Mouse (Mus musculus): ENCODE measurements at regions not wholly inside any gene's neighbourhood (a gene's known extent, or its start where the extent isn't known, plus 50 kb on each side); places are given as distances from the start of the nearest gene placed in this dataset.
"Not testable (repeated sequence)": the region's sequence is repeated elsewhere in the genome, so short reads cannot be mapped to it uniquely, and the experiment has no call there.

DNA sequence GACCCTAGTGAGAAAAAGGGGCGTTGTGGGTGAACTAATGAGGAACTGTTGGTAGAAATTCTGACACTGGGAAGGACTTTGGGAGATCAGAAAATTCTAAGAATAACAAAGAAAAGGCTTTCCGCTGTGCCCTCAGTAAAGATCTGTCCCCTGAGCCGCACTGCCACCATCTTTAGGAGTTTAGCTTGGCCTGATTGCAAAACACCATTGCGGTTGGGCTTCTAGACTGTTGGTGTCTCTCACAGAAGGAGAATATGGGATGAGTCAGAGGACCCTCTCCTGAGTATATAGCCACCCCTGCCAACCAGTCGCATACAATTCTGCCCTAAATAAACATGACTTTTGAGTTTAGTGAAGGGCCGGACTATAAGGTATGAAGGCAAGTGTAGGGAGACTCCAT lies 147.5 kb upstream of the Nrip1 start:
- no peak for DNase-seq (ENCODE audit: low spot score)

DNA sequence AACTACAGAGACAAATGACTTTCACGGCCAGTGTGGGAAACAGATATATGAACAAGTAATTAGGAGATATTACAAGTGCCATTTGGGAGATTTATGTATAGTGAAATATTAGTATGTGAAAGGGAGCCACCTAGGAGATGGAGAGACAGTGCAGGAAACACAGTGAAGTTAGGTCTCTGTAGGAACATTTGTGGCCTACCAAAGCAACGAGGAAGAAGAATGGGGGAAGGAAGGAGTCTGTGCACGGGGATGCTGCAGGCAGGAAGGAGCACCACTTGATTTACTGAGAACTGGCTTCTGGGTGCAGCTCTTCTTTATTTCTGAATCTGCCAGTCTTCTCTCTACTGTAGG lies 147.0 kb upstream of the Nrip1 start:
- DNase-seq (ENCODE audit: low spot score), result no peak

DNA sequence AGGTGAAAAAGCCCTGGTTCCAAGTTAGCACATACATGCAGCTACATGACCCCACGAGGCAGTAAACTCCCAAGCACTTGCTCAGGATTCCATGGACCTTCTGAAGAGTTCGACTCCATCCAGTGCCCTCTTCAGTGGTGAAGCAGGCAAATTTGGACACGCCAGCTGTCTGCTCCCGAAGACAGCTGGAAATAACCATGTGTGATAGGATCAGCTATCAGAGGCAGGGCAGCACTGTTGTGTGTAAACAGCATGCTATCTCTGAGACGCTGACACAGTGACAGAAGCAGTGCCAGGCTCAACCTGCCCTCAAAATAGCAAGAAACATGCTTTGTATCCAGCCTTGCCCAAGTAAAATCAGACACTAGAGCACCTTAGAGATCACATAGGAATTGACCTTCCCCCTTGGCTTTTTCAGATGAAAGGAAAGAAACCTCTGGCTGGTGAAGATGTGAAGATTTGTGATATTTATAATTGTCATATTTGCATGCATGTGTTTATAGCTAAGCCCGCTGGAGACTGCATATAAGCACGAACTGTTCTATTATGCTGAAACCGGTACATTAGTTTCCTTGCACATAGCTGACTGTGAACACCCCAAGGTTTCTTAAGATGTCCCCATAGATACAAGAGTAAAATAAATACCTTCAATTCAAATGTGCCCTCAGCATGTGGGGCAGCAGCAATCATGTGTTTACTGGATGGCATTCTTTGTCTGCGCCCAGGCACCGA lies 146.4 kb upstream of the Nrip1 start:
- DNase-seq (ENCODE audit: low spot score), result no peak

DNA sequence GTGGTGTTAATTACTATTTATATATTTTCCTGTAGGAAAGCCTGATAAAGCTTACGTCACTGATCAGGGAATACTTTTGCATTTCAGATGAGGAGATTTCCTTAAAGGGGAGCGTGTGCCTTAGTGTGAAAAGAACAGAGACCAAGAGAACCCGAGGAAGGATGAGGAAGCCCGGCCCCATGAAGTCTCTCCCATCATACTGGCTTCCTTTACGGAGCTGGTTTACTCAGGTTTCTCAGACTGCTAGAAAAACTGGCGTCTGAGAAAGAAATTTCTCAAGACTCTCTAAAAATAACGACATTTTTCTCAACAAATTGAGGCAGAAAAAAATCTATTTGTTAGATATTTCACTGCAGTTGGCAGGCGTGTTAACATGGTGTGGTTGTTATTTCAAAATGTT lies 137.2 kb upstream of the Nrip1 start:
- no peak for DNase-seq (ENCODE audit: low spot score)

DNA sequence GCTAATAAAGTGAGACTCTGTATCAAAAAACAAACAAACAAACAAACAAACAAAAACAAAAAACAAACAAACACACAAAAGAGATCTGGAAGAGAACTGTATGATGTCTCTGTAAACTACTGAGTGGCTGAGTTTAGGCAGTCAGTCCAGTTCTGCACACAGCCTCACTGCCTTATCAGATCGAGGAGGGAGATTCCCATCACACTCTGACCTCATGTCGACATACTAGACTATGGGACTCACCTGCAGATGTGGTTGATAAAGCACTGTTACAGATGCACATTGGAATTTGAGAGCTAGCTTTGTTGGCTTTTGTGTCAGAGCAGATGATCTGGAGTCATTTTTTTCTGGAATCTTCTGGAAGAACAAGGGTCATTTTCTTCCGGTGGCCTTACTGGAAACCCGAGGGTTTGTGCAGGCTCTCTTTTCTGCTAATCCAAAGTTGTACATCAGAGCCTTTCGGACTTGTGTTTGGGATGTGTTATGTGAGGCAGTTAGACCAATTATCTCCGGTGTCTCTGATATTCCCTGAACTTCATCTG lies 135.6 kb upstream of the Nrip1 start:
- DNase-seq (ENCODE audit: low spot score), result no peak

DNA sequence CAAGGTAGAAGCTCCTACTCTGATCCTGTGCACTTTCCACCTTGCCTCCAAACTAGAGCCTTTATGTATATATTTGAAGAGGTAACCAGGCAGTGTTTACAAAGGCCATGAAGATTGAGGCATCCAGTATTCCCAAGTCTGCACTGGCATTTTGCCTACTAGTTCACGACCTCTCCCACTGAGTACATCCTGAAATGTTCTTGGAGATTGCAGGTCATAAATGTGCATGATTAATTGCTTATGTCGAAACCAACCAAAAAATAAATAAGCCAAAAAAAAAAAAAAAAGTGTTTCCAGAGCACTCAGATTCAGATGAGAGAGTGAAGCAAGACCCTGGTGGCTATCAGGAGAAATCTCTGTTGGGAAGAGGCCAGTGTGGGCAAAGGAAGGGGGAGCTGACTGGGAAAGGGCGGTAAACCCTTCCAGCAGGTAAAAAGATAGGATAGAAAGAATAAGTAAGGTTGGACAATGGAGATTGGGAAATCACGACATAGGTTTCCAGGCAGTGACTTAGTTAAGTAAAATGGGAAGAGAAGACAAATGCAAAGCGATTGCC lies 133.6 kb upstream of the Nrip1 start:
- no peak for DNase-seq (ENCODE audit: low spot score)

DNA sequence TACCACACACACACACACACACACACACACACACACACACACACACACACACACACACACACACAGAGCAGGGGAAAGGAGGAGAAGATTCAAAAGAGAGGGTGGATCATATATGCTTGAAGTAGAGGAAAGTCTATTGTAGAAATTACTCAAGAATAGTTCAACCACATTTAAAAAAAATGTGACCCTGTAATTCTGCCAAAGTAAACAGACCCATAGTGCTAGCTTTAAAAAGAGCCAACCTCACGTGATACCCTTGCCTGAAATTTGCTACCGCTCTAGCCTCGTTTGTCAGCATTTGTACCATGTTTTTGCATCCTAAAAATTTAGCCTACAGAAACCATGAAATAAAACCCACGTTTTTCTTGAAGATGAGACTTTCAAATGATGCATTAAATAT lies 132.6 kb upstream of the Nrip1 start:
- no peak for DNase-seq (ENCODE audit: low spot score)

DNA sequence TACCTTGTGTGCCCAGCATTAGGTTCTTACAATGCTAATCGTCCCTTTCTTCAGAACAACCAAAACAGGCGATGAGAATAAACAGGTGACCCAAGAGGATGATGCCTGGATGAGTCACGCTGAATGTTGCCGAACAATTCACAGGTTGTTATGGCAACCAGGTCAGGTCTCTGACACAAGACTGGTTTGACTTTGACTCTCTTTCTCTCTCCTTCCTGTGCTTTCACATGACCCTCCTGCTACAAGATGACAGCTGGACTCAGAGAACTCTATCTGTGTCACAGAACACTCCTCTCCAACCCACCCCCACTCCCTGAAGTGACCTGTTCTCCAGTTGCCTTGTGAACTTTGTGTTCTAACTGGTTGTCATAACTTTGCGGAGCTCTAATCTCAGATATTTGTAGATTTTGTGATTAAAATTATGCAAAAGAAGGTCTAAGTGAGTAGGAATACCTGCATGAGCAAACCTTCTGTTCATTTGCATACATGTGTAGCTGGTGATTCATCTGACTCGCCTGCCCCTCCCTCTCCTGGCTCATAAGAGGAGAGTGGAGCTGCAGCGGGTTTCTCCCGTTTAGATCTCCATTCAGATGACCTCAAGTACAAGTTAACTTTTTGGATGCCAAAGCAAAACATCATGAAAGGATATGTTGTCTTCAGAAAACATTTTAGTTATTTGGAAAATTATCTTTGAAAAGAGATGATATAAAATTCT lies 126.2 kb upstream of the Nrip1 start:
- DNase-seq (ENCODE audit: low spot score), result no peak

DNA sequence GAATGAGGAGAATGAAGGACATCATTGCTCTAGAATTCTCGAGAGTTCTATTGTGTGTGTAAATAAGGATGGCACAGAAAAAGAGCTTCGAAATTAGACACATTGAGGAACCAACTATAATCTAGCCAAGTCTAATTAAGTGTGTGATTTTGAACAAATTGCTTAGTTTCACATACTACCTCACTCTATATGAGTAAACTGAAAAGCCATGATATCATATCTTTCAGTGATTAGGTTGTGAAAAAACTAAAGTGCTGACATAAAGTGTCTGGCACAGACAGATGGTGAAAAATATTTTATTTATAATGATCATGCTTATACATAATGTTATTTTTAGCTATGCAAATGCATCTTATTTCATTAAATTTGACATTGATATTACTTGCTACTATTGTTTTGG lies 124.6 kb upstream of the Nrip1 start:
- no peak for DNase-seq (ENCODE audit: low spot score)

DNA sequence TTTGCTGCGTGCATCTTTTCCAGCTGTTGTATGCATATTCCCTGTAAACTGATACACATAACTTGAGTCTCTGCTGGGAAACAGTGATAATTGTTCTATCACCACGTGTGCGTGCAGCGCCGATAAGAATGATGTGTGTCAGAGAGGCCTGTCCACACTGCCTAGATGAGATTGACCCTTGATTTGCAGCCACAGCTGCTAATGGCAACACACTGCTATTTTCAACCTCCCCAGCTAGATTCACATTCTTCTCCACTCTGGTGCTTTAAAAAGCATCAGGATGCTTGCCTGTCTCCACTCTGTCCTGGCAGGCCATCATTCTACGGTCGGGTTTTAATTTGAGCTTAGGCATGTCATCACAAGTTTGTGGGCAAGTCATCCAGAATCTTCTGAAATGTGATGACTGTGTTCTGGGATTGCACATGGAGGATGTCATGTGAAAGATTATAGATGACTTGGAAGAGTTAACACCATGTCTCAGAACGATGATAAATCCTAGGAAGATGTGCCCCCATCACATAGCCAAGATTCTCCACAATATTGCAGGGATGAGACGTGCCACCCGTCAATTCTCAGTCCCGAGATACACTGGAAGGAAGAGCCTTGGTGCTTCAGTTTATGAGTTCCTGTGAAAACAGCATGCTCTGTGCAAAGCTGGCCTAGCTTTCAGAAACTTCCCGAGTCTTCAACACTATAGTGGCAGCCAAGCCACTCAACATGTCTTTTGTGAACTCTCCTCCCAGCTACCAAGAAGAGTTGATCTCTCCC lies 123.6 kb upstream of the Nrip1 start:
- no peak for DNase-seq (ENCODE audit: low spot score)

DNA sequence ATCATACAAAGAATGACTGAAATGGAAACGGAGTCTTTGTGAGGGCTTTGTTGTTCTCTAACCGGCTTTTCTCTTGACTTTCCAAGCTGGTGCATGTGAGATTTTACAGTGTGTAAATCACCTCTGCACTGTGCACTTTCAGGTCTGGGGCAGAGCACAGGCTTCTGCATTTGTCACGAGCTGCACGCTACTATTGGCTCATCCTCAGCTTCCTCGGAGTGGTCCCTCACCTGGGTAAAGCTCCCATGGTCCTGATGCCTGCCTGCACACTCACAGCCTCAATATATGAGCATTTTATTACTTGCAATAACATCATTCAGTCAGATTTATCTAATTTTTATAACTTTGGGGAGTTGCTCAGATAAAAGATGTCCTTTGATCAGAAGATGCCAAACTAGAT lies 109.8 kb upstream of the Nrip1 start:
- no peak for DNase-seq (ENCODE audit: low spot score)

DNA sequence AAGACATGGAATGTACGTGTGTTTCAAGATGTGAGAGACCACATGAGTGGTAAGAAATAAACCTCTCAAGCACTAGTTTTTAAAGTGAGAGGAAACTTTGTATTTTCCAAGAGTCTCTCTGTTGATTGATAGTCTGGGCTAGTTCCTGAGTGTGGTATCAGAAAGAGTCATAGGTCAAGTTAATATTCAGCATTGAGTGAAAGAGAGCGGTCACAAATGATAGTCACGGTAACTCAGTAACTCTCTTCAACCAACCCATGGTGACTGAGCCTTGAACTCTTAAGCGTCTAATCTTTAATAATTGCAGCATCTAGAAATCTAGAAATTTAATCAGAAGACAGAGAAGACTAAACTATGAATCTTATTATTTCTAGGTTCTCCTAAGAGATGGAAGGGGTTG lies 108.3 kb upstream of the Nrip1 start:
- no peak for DNase-seq (ENCODE audit: low spot score)

DNA sequence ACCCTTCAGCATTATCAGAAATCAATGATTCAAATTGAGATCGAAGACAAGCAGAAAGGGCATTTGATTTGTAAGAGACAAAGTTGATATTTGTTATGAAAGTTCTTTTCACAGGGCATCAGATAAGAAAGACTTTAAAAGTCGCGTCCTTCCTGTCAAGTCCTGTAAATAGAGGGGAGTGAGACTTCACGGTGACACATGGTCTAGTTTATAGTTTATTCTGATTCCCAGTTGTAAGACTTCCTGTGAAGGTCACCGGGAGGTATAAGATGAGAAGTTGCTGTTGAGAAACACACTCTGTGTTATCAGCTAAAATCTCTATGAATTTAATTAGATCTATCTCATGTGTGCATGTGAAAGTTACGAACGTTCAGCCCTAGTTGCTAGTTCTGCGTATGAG lies 103.8 kb upstream of the Nrip1 start:
- no peak for DNase-seq (ENCODE audit: low spot score)

DNA sequence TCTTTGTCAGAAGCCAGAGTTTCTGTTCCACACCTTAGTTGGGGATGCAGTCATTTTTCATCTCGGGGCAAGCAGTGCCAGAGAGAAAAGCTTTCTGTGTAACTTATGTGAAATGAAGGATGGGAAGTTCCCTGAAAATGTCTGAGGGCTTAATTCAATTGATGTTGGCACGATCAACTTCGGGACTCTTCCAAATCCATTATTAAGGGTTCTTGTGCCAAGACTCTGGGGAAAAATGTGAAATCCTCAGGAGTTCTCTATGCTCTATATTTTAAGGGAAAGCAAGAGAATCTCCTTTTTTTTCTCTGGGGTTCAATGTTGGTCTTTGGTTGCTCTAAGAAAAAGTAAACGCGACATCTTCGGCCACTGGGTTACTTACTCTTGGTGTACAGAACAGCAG lies 100.9 kb upstream of the Nrip1 start:
- DNase-seq (ENCODE audit: low spot score), result no peak

DNA sequence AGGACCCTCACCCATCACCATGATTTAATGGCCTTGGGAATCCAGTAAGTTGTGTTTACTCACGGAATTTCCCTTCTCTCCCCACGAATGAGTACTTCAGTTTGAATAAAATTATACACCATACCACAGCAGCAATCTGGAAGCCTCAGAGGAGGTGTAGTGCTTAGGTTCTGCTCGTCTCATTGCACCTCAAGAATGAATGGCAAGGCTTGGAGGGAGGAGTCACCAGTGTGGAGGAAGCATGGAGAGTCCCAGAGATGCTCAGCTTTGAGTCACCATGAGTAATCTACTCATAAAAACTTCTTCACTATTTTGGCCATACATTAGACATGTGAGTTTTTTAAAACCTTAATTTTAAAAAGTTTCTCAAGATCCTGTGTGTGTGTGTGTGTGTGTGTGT lies 98.8 kb upstream of the Nrip1 start:
- DNase-seq (ENCODE audit: low spot score), result no peak

DNA sequence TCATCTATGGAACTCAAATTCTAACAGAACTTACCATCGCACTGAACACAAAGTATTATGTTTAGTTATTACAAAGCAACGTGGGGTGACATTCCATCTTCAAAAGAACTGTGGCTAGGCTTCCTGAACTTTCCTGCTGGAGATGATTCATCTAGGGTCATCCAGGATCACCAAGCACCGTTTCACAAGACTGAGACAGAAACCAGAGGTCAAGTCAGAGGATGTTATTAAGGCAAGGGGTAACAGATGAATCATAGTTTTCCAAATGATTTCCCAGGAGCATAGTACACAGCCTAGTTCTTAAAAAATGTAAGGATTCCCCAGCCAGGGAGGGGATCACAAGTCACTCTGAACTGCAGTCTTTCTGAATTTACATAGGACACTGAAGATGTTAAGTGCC lies 97.5 kb upstream of the Nrip1 start:
- no peak for DNase-seq (ENCODE audit: low spot score)

DNA sequence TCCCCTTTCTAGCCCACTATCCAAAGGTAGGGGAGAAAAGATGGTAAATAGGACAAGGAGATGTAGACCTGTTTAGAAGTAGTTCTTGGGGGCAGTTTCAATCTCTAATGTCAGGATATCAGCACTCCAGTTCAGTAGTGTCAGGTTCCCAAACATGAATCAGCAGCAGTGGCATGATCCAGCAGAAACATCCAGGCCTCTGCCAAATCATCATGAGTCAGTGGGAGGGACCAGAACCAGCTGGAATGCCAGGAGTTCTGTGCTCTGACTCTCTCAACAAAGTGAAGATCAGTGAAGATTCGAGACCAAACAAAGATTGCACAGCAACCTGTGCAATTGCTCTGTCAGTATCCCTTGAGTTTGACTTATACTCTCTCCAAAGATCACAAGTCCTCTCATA lies 85.9 kb upstream of the Nrip1 start:
- no peak for DNase-seq (ENCODE audit: low spot score)

DNA sequence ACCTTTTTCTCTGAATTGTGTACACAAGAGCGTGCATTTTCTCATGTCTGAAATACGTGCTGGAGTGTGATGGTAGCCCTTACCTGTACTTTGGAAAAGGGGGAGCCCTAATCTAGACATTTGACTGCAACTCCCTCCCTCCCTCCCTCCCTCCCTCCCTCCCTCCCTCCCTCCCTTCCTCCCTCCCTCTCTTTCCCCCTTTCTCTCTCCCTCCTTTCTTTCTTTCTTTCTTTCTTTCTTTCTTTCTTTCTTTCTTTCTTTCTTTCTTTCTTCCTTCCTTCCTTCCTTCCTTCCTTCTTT lies 82.6 kb upstream of the Nrip1 start:
- not testable (repeated sequence) for DNase-seq (ENCODE audit: low spot score)

DNA sequence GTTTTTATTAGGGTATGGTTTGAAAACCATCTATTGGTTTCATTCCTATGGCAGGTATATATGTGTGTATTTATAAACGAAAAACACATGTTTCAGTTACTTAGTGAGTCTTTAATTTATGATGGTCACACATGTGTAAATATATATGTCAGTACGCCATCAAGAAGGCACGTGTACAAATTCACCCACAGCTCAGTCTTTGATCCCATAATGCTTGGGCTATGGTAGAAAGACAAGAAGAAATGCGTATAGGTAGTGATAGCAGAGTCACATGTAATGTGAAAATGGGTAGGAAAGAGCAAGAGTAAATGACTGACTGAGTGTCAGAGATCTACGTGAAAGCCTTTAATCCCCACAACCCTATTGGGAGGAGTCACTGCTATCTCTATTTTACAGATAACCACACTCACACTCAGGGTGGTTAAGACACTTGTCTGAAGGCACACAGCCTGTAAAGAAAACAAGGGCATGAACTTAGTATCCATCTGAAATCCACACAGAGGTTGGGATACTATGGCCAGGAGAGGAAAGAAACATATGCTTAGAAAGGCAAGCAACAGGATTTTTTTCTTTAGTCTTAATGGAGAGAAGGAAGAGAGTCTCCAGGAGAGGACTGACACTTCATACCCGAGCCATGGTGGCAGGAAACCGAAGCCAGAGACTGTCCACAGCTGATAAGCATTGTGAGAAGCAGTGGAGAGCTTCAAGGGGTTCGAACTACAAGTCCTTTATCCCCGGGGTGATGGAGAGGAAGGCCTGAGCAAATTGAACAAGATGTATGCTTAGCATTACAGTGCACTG lies 82.1 kb upstream of the Nrip1 start:
- peak; percentile 62 for DNase-seq (ENCODE audit: low spot score)

DNA sequence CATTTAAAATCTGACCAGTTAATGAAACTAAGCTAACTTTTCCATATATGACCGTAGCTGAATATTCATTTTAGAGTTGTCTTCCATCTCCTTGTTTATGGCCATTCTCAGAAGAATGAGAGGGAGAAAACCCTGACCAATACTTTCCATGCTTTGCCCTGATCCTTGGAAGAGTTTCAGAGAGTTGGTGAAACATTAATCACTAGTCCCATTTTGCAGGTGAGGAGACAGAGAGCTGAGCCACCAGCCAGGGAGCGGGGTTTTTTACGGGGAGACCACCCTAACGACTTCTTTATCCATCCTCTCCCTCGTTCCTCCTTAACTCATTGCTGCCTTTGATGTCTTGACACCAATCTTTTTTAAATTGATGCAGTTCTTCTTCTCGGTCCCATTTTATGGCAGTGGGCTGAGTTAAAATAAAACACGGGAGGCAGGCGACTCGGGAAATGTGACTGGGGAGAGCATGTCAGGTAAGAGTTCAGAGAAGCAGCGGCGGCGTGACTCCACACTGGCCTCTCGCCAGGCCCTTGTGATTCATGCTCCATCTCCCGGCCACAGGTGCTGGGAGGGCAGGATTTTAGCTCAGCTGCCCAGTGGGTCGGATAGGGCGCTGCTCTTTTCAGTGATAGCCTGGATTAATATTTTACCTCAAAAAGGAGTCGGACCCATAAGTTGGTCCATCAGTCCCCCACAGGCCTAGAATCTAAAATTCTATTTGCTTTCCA lies 81.3 kb upstream of the Nrip1 start:
- DNase-seq (ENCODE audit: low spot score), result no peak

DNA sequence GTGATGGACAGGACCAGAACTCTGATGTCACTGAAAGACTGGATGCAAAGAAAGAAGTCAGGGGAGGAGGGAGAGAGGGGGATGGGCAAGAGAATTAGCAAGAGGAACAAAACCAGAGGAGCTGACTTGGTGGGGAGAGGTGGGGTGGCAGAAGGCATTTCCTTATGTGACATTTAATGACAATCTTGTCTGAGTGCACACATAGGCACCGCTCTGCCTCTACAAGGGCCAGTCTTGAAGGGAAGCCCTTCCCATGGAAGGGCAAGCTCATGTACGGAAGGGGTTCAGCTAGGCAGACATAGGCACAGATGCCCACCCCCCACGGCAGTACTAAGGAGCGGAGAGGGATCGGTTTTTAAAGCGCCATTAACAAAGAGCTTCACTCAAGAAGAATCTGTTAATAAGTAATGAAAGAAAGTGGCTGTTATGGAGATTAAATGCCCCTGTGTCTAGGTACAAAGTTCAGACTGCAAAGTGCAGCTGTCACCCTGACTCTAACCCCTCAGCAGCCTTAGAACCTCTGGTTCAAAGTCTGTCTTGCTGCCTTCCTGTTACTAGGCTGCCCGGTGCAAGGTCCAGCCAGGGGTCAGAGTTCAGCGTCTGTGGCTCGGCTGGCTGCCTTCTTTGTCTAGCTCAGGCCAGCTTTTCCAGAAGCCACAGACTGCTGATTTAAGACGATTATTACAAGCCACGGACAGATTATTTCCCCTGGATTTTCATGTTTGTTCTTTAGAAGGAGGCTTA lies 80.0 kb upstream of the Nrip1 start:
- no peak for DNase-seq (ENCODE audit: low spot score)
